Comparison of ENCODE assay signal across 10 mouse cellular contexts in the genomic region with DNA sequence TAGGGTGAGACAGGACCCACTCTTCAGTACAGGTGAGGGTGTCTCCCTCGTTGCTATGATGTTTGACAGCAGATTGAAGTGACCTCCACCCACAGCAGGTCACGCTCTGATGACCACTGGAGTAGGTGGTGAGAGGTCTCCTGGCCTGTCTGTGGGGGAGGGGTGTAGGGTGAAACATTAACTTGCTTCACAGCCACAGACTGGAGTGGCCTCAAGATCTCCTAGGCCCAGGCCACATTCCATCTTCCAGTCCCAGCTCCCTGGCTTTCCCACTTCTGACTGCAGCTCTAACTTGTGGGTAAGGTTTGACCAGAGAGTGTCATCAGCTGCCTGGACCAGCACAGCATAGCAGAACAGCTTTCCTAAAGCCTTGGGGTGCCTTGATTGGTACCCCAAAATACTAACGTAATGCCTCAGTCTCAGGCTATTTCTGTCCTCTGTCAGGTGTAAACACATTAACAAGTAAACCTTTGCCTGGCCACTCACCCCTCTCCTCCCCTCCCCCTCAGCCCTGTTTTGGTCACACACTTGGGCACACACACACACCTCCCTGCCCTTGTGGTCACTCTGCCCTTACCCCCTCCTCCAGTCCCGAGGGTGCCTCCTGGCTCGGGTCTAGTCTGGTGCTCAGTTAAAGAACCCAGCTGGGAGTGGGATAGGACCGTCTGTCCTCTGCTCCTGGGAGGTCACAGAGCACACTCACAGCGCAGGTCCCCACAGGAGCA. TPM values are rescaled to one million over a fixed set of nuclear protein-coding genes. Genes with fewer than 3 reads are reported as not detected.
DNase-seq lines count a peak whose midpoint lies in the region; ATAC-seq and TF ChIP-seq lines count a peak whose summit lies in the region.
"Had no signal": no experiment of that assay in that cellular context is flagged by ENCODE, and none has a peak within 500 bp of the region (broad histone marks: within the 10 kb centered on the region; RNA-seq: fewer than 3 reads in every experiment).

A gene (plus strand): TSS at position 235 of the 725 bp plus-strand sequence.

- H3K27ac ChIP-seq in stomach, embryonic 14.5 days (ENCODE audit: low read length): no peak within 1 kb of the TSS
- no peak within 1 kb of the TSS for H3K27ac ChIP-seq in stomach, postnatal 0 days (replicated peaks)
- H3K27ac ChIP-seq in kidney, embryonic 14.5 days (ENCODE audit: low read depth, low read length): peak within 1 kb of the TSS; percentile 86
- H3K27ac ChIP-seq in liver, embryonic 15.5 days (replicated peaks): peak within 1 kb of the TSS; percentile 81
- H3K27ac ChIP-seq: neural tube, embryonic 13.5 days had no signal

- H3K36me3 ChIP-seq in stomach, embryonic 14.5 days (ENCODE audit: control insufficient read depth, insufficient read depth, low read length): no peaks in the 10 kb centered on the region
- H3K36me3 ChIP-seq in stomach, postnatal 0 days (ENCODE audit: control insufficient read depth, insufficient read depth, low read length): no peaks in the 10 kb centered on the region
- no peaks in the 10 kb centered on the region for H3K36me3 ChIP-seq in kidney, embryonic 14.5 days (ENCODE audit: control insufficient read depth, insufficient read depth, low read length)
- H3K36me3 ChIP-seq in liver, embryonic 15.5 days (replicated peaks): no peaks in the 10 kb centered on the region
- H3K36me3 ChIP-seq: neural tube, embryonic 13.5 days had no signal

- H3K4me2 ChIP-seq in stomach, embryonic 14.5 days (replicated peaks; ENCODE audit: low read depth, low read length): no peak within 1 kb of the TSS
- no peak within 1 kb of the TSS for H3K4me2 ChIP-seq in stomach, postnatal 0 days (replicated peaks; ENCODE audit: low read depth)
- H3K4me2 ChIP-seq in kidney, embryonic 14.5 days (replicated peaks; ENCODE audit: low read depth, low read length): peak within 1 kb of the TSS; percentile 21
- peak within 1 kb of the TSS; percentile 50 for H3K4me2 ChIP-seq in liver, embryonic 15.5 days
- H3K4me2 ChIP-seq: neural tube, embryonic 13.5 days had no signal

- H3K9me3 ChIP-seq in stomach, embryonic 14.5 days (ENCODE audit: control insufficient read depth, low read depth, low read length): no peaks in the 10 kb centered on the region
- H3K9me3 ChIP-seq in stomach, postnatal 0 days (ENCODE audit: control insufficient read depth, low read length): no peaks in the 10 kb centered on the region
- H3K9me3 ChIP-seq in kidney, embryonic 14.5 days (ENCODE audit: control insufficient read depth, low read length): no peaks in the 10 kb centered on the region
- no peaks in the 10 kb centered on the region for H3K9me3 ChIP-seq in liver, embryonic 15.5 days (replicated peaks)
- H3K9me3 ChIP-seq: neural tube, embryonic 13.5 days had no signal

- ATAC-seq in stomach, embryonic 14.5 days (ENCODE audit: insufficient number of reproducible peaks, insufficient read depth, low FRiP score, low read depth): 0 out of 2 replicates have a peak, but pooled peaks have one; percentile 47
- no peak for ATAC-seq in stomach, postnatal 0 days (ENCODE audit: low FRiP score, low TSS enrichment)
- peak; percentile 83 for ATAC-seq in kidney, embryonic 14.5 days (ENCODE audit: low FRiP score, low TSS enrichment)
- peak; percentile 75 for ATAC-seq in liver, embryonic 15.5 days (ENCODE audit: insufficient read depth)

- 0 out of 2 replicates have a peak, but pooled peaks cover 4% of the 10 kb centered on the region for H3K27me3 ChIP-seq in stomach, embryonic 14.5 days (ENCODE audit: control insufficient read depth, insufficient read depth, low read length)
- no peaks in the 10 kb centered on the region for H3K27me3 ChIP-seq in stomach, postnatal 0 days (ENCODE audit: control insufficient read depth, insufficient read depth, low read length)
- peaks cover 2% of the 10 kb centered on the region; the same call in 1 of the 2 replicates for H3K27me3 ChIP-seq in kidney, embryonic 14.5 days (ENCODE audit: control insufficient read depth, insufficient read depth, low read length)
- peaks cover 44% of the 10 kb centered on the region for H3K27me3 ChIP-seq in liver, embryonic 15.5 days

- no peak for DNase-seq in stomach, postnatal 0 days (ENCODE audit: low spot score)
- DNase-seq in adrenal gland, adult 8-10 months: no peak
- no peak for DNase-seq in cerebellum, postnatal 14 days
- DNase-seq in B cell, adult 2 months: no peak
- DNase-seq: heart, postnatal 10 days; layer of hippocampus, postnatal 36 days had no signal

- no peak within 1 kb of the TSS for H3K9ac ChIP-seq in stomach, embryonic 14.5 days (replicated peaks; ENCODE audit: low read depth, low read length)
- no peak within 1 kb of the TSS for H3K9ac ChIP-seq in stomach, postnatal 0 days (ENCODE audit: low read length)
- no peak within 1 kb of the TSS; the same call in 1 of the 2 replicates for H3K9ac ChIP-seq in kidney, embryonic 14.5 days (ENCODE audit: low read depth, low read length)
- peak within 1 kb of the TSS; percentile 32; the same call in 1 of the 2 replicates for H3K9ac ChIP-seq in liver, embryonic 15.5 days
- H3K9ac ChIP-seq: neural tube, embryonic 13.5 days had no signal

- no peak for TF ChIP-seq EP300 in stomach, postnatal 0 days (optimal IDR thresholded peaks at IDR 0.05)

- H3K4me3 ChIP-seq in stomach, embryonic 14.5 days (ENCODE audit: low read depth, low read length): no peak within 1 kb of the TSS
- no peak within 1 kb of the TSS for H3K4me3 ChIP-seq in stomach, postnatal 0 days (ENCODE audit: low read depth, low read length)
- H3K4me3 ChIP-seq in kidney, embryonic 14.5 days (ENCODE audit: low read length): no peak within 1 kb of the TSS
- peak within 1 kb of the TSS; percentile 27 for H3K4me3 ChIP-seq in liver, embryonic 15.5 days (replicated peaks)
- H3K4me3 ChIP-seq: neural tube, embryonic 13.5 days had no signal

- TF ChIP-seq CTCF in stomach, postnatal 0 days (IDR thresholded peaks at IDR 0.05; ENCODE audit: low read depth): no peak

- no peaks in the 10 kb centered on the region for H3K4me1 ChIP-seq in stomach, embryonic 14.5 days (ENCODE audit: control insufficient read depth, insufficient read depth, low read length)
- no peaks in the 10 kb centered on the region for H3K4me1 ChIP-seq in stomach, postnatal 0 days (replicated peaks; ENCODE audit: control insufficient read depth, insufficient read depth)
- no peaks in the 10 kb centered on the region for H3K4me1 ChIP-seq in kidney, embryonic 14.5 days (ENCODE audit: control insufficient read depth, insufficient read depth, low read length)
- H3K4me1 ChIP-seq in liver, embryonic 15.5 days (replicated peaks): peaks cover 12% of the 10 kb centered on the region; the same call in 1 of the 2 replicates
- H3K4me1 ChIP-seq: neural tube, embryonic 13.5 days had no signal

- 50% methylated on average over 7 of the region's 7 CpGs for WGBS in stomach, embryonic 14.5 days
- 41% methylated on average over 7 of the region's 7 CpGs for WGBS in stomach, postnatal 0 days
- WGBS in kidney, embryonic 14.5 days: 52% methylated on average over 7 of the region's 7 CpGs
- WGBS in liver, embryonic 15.5 days (ENCODE audit: insufficient replicate concordance): 46% methylated on average over 7 of the region's 7 CpGs

RNA-seq across cellular contexts. Expression of the gene that starts here (rescaled TPM):
- polyA plus RNA-seq in stomach, embryonic 14.5 days (2014; fragmentation: Nextera tagmentation; extraction: Ambion mirVana): 0.29 and 0.32 TPM in 2 replicates
- polyA plus RNA-seq in stomach, postnatal 0 days (2015; fragmentation: Nextera tagmentation; extraction: Ambion mirVana): 0.27 and 0.35 TPM in 2 replicates
- 2.5 and 4.0 TPM in 2 replicates for polyA plus RNA-seq in kidney, embryonic 14.5 days (2014; fragmentation: Nextera tagmentation; extraction: Ambion mirVana)
- 1.4 and 1.9 TPM in 2 replicates for polyA plus RNA-seq in liver, embryonic 15.5 days (2015; fragmentation: Nextera tagmentation; extraction: Ambion mirVana)
- under 1 TPM; 0.26 to 0.86 (median 0.30) TPM for total RNA-seq in adrenal gland, adult 8-10 months (2022)

Comparison
In these comparisons a context has a peak if more than half of its experiments do, and no peak if none do; other contexts are left out.
1. Peak in ATAC-seq in stomach, embryonic 14.5 days; RNA of the gene not detected or under 1 TPM.
2. H3K27ac ChIP-seq: peak in kidney, embryonic 14.5 days (single experiment) and liver, embryonic 15.5 days (single experiment); none in stomach, embryonic 14.5 days (single experiment) and stomach, postnatal 0 days (single experiment).
3. H3K4me2 ChIP-seq: peak in kidney, embryonic 14.5 days (single experiment) and liver, embryonic 15.5 days (single experiment); none in stomach, embryonic 14.5 days (single experiment) and stomach, postnatal 0 days (single experiment).